Mouse (Mus musculus) ZHBTc4 (cell line): ENCODE measurements at regions not wholly inside any gene's neighbourhood (a gene's known extent, or its start where the extent isn't known, plus 50 kb on each side); places are given as distances from the start of the nearest gene placed in this dataset.

Experiments
- DNase-seq: peaks from one replicate; pipeline ENCODE4 v3.0.0-alpha.2; 2011; ENCODE audit warnings: low read depth, low spot score

GRCm38 (mm10) chr1:75833071-75833830, 287.2 kb downstream of the Slc4a3 start:
- DNase-seq = no peak

GRCm38 (mm10) chr1:75834361-75834760, 288.3 kb downstream of the Slc4a3 start:
- no peak for DNase-seq

- no peak for DNase-seq
Observed at GRCm38 (mm10) chr1:75839551-75840223, 293.6 kb downstream of the Slc4a3 start.

GRCm38 (mm10) chr1:75842396-75842795, 296.3 kb downstream of the Slc4a3 start:
- DNase-seq = no peak

GRCm38 (mm10) chr1:75843326-75843725, 297.3 kb downstream of the Slc4a3 start:
- no peak for DNase-seq

- no peak for DNase-seq
Observed at GRCm38 (mm10) chr1:75844123-75844522, 298.1 kb downstream of the Slc4a3 start.

GRCm38 (mm10) chr1:75844529-75844928, 298.5 kb downstream of the Slc4a3 start:
- no peak for DNase-seq

GRCm38 (mm10) chr1:75844981-75845380, 298.9 kb downstream of the Slc4a3 start:
- peak; percentile 41 for DNase-seq

- peak; percentile 53 for DNase-seq
Observed at GRCm38 (mm10) chr1:75845771-75846535, 299.9 kb downstream of the Slc4a3 start.

GRCm38 (mm10) chr1:75847681-75848080, 301.6 kb downstream of the Slc4a3 start:
- DNase-seq = no peak

GRCm38 (mm10) chr1:75848436-75848835, 302.4 kb downstream of the Slc4a3 start:
- DNase-seq = no peak

GRCm38 (mm10) chr1:75850131-75850530, 304.1 kb downstream of the Slc4a3 start:
- no peak for DNase-seq

GRCm38 (mm10) chr1:75858551-75859255, 312.6 kb downstream of the Slc4a3 start:
- DNase-seq = no peak

GRCm38 (mm10) chr1:75862757-75863156, 316.7 kb downstream of the Slc4a3 start:
- peak; percentile 66 for DNase-seq

GRCm38 (mm10) chr1:75866556-75866955, 320.5 kb downstream of the Slc4a3 start:
- DNase-seq = no peak

- no peak for DNase-seq
Observed at GRCm38 (mm10) chr1:75869414-75869813, 323.3 kb downstream of the Slc4a3 start.

GRCm38 (mm10) chr1:75869846-75870245, 323.8 kb downstream of the Slc4a3 start:
- no peak for DNase-seq

GRCm38 (mm10) chr1:75873911-75874310, 327.8 kb downstream of the Slc4a3 start:
- DNase-seq = no peak

- no peak for DNase-seq
Observed at GRCm38 (mm10) chr1:75877209-75877608, 331.1 kb downstream of the Slc4a3 start.

- no peak for DNase-seq
Observed at GRCm38 (mm10) chr1:75885632-75886031, 339.6 kb downstream of the Slc4a3 start.

GRCm38 (mm10) chr1:75888499-75889208, 342.6 kb downstream of the Slc4a3 start:
- DNase-seq = peak; percentile 68
